Mouse (Mus musculus) testis, postnatal 10 days (tissue): ENCODE measurements around the gene Spsb1.

Source experiments
- DNase-seq: peaks from one replicate; pipeline ENCODE4 v3.0.0; 2021; ENCODE audit warnings: low spot score

The Spsb1 gene

DNA sequence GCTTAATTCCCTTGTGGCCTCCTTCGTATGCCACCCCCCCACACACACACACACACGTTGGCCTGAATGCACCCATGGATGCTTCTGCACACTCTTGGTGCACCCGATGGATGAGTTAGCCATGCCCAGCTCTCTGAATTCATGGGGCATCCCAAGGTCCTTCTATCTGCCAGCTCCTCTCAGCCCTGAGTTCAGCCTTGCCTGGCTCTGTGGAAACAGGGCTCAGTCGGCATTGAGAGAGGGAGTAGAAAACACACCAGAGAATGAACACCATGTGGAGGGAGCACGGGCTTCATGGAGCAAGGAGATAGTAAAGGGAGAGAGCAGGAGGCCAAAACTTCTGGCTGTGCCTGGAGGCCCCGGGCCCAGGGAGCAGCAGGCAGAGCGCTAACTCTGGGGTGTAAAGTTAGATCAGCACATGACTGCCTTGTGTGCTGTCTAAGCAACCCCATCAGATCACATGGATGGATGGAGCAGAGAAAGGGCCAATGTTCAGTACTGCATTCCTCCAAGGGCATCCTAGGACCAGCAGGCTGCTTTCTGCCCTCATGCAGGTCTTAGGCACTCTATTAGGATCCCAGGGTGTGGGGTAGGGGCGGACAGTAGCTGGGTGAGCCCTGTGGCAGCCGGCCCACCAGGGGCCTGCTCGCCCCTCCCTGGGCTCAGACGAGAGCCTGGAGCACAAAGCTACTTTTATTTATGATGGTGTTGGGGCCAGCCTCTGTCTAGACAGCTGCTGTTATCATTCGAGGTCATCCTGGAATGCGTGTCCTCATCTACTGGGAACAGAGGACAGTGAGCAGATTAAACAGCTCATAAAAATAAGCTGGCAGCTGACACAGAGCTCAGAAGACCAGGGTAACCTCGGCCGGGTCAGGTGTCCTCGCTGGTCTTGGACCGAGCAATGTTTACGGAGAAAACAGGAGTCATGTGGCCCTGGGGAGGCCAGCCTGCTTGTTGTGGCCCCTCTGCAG is 68.3 kb downstream of the Spsb1 start:
- DNase-seq: no peak

DNA sequence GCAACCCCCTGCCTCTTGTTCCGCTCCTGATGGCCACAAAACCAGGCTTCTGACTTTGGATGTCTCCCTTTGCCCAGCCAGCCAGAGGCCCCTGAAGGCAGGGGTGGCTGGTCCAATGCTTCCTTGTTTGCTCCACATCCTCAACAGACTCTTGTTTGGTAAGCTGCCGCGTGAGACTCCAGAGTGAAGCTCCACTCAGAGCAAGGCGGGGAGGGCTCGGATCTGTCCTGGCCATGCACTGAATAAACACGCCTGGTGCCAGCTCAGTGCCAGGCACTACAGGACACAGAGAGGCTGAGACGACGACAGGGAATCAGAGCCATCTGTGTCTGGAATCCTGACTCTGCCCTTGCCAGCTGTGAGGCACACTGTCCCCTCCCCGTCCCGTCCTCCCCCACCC is 70.9 kb downstream of the Spsb1 start:
- DNase-seq: no peak

DNA sequence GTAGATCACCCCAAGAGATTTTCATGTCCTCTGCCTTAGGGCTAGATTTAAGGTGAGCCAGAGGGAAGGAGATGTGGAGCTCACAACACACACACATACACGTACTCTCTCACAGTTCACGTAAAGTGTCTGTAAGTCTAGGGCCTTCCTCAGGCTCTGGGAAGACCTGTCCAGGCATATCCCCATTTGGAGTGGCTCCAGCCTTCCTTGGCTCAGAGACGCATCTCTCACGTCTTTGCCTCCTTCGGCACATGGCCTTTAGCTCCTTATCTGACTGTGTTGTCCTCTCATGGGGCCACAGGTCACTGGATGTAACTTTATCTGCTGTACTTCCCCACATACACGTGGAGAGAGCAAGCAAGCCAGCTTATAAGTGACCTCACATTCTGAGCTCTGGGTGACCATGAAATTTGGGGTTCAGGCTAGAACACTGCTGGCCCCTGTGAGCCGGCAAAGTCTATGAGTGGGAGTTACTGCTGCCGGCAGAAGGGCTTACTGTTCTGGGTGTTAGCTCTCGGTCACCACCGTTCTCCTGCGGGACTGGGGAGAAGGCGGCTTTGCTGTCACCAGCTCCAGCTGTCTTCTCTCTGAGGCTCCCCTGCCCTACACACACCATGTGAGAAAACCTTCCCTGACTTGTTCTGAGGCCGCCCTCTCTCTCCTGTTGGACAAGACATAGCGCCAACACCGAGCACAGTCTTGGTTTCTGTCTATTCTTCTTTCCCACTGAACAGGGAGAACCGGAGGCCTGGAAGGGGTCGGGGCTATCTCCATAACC is 72.5 kb downstream of the Spsb1 start:
- no peak for DNase-seq

DNA sequence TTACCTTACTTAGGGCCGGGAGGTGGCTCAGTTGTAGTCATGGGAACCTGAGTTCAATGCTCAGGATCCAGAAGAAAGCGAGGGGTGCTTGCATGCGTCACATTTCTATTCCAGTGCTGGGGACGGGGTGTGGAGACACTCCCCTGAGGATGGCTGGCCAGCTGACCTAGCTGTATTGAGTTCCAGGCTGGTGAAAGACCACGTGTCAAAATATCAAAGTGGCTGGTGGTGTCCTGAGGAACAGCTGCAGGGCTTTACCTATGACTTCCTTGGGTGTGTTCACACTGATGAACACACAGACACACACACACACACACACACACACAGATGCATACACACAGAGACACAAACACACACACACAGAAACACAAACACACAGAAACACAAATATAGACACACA is 73.9 kb downstream of the Spsb1 start:
- no peak for DNase-seq

DNA sequence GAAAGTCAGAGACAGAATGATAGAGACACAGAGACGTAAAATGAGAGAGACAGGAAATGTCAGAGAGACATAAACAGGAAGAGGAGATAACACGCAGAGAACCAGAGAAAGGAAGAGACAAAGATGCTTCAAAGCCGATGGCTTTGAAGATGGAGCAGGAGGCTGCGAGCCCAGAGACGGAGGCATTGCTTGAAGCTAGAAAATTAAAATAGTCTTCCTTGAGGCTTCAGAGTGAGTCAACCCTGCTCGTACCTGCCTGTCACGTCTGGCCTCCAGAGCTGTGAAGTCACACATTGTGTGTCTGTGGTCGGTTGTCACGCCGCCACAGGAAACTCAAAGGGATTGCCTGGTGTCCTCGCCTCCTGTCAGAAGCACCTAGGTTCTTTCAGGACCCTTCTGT is 74.9 kb downstream of the Spsb1 start:
- no peak for DNase-seq

DNA sequence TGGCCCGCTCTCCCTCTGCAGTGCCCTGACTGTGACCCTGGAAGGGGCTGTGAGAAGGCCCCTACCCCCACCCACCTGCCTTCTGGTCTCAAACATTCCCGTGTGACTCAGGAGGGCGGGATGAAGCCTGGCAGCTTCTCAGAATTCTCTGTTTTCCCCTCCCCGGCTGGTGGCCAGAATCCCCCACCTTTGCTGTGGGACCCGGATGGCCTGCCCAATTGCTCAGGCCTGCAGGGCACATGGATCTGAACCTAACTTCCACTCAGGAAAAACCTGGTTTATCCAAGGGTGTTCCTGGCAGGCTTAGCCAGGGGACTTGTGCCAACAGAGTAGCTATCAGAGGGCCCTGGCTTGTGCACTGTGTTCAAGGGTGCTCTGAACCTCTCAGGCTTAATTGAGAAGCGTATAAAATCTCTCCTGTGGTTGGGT is 76.8 kb downstream of the Spsb1 start:
- no peak for DNase-seq

DNA sequence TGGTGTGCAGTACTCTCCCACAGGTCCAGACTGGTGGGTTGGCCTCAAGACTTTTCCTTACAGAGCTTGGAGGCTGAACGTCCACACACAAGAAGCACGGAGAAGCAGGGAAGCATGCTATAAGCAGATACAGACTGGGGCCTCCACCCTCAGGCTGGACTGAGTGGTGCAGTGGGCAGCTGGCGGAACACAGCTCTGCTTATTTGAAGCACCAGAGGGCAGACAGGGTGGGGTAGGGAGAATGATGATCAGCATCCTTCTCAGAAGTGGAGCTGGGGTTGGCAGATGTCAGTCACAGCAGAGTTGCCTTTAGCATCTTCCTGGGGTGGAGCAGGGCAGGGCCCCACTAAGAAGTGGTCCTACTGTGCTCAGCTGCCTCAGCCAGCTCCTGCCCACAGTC is 77.6 kb downstream of the Spsb1 start:
- no peak for DNase-seq

DNA sequence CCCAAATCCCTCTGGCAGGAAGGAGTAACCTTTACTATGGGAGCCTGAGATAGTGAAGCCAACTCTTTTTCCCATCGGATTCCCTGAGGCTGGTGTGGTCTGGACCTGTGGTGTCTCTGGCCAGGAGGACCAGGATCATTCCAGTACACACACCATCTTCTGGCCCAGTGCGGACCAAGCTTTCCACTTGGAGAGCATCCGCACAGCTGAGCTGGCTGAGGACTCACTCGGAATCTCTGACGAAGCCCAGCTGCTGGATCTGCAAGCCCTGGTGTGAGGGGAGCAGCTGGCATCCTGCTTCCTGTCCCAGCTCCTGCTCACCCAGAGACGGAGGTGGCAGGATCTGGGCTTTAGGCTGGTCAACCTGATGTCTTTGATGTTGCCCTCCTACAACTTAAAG is 78.1 kb downstream of the Spsb1 start:
- no peak for DNase-seq

DNA sequence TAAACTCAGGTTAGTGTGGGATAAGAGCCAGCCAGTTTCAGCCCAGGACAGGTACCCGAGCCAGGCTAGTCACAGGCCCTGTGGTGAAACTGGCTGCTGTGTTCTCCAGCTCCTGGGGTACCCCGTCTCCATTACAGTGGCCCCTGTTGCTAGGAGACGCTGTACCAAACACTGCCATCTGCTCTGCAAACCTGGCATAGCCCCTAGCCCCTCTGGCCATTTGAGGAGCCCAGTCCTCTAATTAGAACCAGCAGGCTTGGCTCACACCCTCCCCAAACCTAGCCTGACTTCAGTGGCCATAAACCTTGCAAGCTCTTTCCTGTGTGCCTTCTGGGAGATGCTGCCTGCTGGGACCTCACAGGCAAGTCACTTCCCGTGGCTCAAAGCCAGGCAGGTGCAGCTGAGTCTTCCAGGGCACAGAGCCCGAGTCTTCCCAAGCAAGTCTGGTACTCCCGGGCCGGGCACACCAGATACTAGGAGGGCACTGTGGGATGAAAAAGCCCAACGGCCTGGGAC is 78.8 kb downstream of the Spsb1 start:
- no peak for DNase-seq

DNA sequence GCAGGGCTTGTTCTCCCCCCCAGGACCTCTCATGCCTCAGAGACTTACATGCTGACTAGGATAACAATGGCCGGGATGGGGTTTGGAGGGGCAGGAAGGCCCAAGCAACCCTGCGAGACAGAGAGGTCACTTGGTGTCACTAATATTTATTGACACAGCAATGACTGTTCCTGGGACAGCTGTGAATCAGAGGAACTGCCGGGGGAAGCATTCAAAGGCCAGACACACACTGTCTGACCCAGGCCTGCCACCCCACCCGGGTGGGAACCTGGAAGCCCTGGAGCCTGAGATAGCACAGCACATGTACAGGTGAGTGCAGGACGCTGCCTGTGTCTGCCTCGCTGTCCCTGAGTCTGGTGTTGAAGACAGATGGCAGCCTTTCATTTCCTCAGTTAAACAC is 79.5 kb downstream of the Spsb1 start:
- no peak for DNase-seq

DNA sequence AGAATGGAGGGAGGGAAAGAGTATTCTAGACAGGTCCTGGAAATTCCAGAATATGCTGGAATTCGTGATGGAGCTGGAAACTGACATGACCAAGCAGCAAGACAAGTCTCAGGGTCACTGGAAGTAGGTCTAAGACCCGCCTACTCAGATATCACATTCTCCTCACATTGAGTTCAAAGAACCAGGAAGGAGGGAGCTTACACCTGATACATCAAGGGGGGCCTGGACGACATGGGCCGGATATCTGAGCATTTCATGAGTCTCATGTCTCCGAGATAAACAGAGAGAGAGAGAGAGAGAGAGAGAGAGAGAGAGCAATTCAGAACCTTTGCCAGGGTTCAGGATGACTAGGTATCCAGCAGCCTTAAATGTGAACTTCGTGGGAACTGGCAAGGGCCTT is 82.6 kb downstream of the Spsb1 start:
- DNase-seq: no peak

DNA sequence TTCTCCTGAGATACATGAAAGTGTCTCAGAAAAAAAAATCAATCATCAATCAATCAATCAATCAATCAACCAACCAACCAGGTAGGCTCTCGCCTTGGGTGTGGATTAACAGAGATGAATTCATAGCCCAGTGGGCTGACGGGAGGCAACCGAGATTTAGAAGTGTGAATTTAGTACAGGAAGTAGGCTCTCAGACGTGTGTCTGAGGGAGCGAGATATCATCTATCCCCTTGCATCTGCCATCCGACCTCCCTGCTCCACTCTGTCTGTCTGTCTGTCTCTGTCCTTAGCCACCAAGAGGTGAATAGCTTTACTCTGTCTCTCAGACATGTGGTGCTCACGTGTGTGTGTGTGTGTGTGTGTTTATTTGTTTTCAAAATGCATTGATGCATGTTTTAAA is 83.3 kb downstream of the Spsb1 start:
- DNase-seq: no peak

DNA sequence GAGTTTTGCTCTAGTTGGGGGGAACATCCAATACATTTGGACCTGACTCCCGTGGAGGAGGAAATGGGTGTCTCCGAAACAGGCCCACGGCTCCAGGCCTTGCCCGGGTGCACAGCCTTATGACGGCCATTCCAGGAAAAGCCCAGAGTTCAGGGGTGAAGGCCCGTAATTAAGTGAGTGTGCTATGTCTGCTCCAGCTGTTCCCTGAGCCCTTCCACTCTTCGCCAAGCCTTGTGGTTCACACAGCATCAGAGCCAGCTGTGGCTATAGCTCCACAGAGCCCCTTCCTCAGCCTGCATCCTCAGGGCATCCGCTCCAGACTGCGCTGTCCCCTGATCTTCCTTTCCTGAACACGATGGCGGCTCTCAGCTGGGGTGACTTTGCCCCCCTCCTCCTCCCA is 83.8 kb downstream of the Spsb1 start:
- no peak for DNase-seq

DNA sequence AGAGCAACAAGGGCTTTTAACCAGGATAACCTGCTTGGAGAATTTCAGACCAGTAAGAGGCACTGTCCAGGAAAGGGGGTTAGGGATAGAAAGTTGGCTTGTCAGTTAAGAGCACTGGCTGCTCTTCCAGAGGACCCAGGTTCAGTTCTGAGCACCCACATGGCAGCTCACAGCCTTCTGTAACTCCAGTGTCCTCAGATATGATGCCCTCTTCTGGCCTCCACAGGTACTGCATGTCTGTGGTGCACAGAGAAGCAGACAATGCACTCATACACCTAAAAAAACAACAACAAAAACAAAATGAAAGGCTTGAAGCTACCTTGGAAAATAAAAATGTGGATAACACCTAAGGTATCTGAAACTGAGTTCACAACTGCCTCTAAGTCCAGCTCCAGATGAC is 84.4 kb downstream of the Spsb1 start:
- DNase-seq: no peak

DNA sequence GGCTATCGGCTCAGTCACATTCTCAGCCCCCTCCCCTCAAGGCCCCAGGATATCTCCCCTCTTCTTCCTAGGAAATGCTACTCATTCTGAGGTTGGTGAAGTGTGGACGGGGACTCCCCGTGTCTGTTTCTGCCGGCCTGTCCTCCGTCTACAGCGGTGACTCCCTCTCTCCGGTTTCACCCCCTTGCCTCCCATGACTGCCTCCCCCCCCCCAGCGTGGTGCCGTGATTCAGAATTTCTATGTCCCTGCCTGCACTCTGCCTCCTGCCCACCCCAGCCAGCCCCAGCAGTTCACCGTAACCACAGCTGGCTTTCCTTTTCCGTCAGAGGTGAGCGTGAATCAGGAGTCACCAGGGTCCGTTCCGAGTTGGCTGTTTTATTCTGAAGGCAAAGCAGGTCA is 86.1 kb downstream of the Spsb1 start:
- no peak for DNase-seq

DNA sequence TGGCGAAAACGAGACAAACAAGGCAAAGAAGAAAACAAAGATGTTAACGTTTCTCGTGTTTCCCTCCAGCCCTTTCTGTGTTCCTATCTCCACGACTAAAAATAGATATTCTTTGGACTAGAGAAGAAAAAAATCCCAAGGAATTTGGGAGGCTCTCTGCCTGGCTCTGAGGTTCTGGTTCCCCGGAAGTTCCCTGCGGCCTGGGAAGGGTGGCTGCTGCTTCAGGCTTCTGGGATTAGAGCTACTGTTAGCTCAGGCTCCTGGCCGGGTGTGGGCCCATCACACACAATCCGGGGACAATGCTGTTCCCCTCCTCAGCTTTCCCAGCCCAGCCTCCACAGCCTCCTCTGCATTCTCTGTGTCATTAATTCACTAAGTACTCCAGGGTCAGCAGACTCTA is 86.8 kb downstream of the Spsb1 start:
- no peak for DNase-seq

DNA sequence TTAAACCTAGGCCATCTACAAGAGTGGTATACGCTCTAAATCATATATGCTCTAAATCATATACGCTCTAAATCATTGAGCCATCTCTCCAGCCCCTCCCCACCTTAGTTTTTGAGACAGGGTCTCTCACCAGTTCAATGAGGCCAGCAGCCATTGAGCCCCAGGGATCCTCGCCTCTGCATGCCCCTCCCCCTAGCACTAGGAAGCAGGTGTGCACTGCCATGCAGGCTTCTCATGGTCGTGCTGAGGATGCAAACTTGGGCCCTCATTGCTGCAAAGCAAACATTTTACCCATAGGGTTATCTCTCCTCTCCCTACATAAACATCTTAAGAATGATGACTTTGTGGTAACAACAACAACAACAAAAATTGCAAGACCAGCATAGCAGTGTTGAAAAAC is 87.5 kb downstream of the Spsb1 start:
- DNase-seq: no peak

DNA sequence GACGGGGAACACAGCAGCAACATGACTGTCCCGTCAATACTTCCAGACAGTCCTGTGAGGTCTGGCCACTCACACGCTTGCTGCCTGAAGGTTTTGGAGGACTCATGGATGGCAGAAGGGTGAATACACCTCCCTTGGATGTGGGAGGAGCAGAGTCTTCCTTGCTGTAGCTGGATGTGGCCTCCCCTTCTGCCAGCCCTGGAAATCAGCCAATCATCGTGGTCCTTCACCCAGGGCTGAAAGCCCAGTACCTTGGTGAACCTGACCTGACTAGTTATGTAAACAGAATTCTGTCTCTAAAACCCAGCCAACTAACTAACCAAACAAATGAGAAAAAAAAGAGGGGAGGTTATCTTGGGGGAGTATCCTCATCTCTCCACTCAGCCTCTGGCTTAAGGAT is 90.4 kb downstream of the Spsb1 start:
- no peak for DNase-seq

DNA sequence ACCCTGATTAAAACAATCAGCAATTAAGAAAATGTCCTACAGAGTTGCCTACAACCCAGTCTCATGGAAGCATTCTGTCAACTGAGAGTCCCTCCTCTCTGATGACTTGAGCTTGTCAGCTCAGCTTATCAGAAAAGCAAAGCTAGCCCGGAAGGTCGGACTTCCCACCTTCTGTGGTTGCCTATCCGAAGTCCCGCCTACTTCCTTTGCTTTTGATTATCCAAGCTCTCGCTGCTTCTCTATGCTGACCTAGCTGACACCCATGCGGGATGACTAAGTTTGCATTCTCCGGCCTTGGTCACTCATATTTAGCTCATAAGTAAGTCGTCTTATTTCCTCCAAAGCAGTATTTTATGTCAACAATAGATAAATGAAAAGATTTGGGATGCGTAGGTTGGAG is 91.3 kb downstream of the Spsb1 start:
- DNase-seq: no peak

DNA sequence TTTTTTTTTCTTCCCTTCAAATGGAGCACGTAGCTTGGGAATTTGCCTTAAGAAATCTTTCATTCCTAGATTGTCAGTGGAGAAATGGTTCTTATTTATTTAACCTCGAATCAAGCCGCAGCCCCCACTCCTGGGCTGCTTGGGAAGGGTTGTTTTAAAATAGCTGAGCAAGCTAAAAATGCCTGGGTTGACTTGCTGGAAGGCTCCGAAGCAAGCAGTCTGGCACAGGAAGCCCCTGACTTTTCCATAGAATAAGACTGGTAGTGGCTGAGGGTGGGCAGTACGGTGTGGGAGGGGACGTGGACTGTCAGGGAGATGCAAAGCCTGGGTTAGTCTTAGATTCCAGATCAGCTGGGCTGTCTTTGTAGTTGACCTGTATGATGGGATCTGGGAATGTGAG is 94.5 kb downstream of the Spsb1 start:
- DNase-seq: no peak

DNA sequence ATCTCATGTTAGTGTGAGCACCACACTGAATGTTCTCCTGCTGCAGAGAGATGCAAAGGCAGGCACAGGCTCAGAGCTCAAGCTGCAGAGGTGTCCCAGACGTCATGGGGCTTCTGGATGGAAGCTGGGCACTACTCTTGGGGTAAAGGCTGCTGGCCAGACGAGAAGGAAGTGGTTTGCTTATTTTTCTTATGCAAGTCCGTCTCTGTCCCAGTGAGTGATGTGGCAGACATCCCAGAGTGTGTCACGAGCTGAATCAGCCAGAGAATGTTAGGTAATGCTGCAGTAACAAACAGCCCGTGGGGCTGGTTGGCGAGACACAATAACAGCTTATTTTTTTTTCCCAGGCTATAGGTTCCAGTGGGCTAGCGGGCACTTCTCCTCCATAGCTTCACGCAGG is 96.3 kb downstream of the Spsb1 start:
- no peak for DNase-seq

DNA sequence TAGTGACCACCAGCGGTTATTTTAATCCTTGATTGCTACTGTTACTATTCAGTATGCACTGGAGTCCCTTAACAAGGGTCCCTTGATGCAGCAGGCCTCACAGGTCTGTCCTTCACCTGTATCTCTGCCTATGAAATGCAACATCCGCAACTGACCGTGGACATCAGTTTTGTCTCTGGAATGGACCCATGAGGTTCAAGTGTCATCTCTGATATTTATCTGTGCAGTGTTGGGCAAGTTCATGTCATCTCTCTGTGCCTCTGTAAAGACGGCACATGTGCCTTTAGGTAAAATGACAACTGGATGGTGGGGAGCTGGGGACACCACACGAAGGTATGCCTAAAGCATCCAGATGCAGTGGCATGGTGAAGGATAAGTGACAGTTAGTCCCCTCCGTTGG is 96.7 kb downstream of the Spsb1 start:
- no peak for DNase-seq

DNA sequence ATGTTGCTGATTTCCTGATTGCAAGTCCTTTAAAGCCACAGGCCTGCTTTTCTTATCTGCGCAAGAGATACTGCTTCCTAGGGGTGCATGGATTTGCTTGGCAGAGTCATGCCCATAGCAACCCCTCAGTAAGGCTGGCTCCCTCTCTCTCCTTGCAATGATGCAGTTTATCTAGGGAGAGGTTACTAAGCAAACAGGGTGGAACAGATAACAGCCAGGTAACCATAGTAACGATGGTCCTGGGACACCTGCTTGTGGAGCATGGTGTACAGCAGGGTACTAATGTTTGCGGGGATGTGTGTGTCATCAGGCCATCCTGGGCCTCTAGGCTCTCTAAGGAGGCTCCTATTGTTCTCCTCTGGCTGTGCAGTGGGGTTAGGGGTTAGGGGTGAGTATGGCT is 97.2 kb downstream of the Spsb1 start:
- DNase-seq: no peak
